Mouse (Mus musculus): Measurements from ENCODE around the gene Slc8a1. TPM values are rescaled to one million over a fixed set of nuclear protein-coding genes. Genes with fewer than 3 reads are reported as not detected.

Gene Slc8a1
- polyA plus RNA-seq, 1 experiment from 2014 or later: 4.0 TPM

- Histone ChIP-seq H3K27me3 (replicated peaks; ENCODE audit: insufficient read depth, low read length) (no peaks in the 10 kb centered on the region), H3K36me3 (ENCODE audit: insufficient read depth, low read length) (no peaks in the 10 kb centered on the region), H3K4me1 (ENCODE audit: insufficient read depth, low read depth, low read length) (peaks cover 4% of the 10 kb centered on the region; the same call in 1 of the 2 replicates), H3K9ac (replicated peaks; ENCODE audit: low read depth) (no peak overlapping the region), H3K27ac (ENCODE audit: low read length) (no peak overlapping the region), H3K4me2 (replicated peaks; ENCODE audit: low read depth, low read length) (no peak overlapping the region), H3K4me3 (ENCODE audit: low read depth, low read length) (no peak overlapping the region), H3K9me3 (ENCODE audit: low read length) (no peaks in the 10 kb centered on the region)
- DNase-seq (ENCODE audit: low spot score) (peak; percentile 26), ATAC-seq (peak; percentile 65)
- TF ChIP-seq CTCF (IDR thresholded peaks at IDR 0.05): no peak
- no peak for TF ChIP-seq EP300 (IDR thresholded peaks at IDR 0.05)
Observed at GRCm38 (mm10) chr17:81497919-81498318, 240.3 kb downstream of the Slc8a1 start.

- Histone ChIP-seq H3K27me3 (replicated peaks; ENCODE audit: insufficient read depth, low read length) (no peaks in the 10 kb centered on the region), H3K27ac (ENCODE audit: low read length) (no peak overlapping the region), H3K9ac (replicated peaks; ENCODE audit: low read depth) (no peak overlapping the region), H3K36me3 (ENCODE audit: insufficient read depth, low read length) (no peaks in the 10 kb centered on the region), H3K4me2 (replicated peaks; ENCODE audit: low read depth, low read length) (no peak overlapping the region), H3K4me3 (ENCODE audit: low read depth, low read length) (no peak overlapping the region), H3K9me3 (ENCODE audit: low read length) (no peaks in the 10 kb centered on the region), H3K4me1 (ENCODE audit: insufficient read depth, low read depth, low read length) (peaks cover 10% of the 10 kb centered on the region; the same call in 1 of the 2 replicates)
- WGBS: 70% methylated on average over 1 of the region's 1 CpGs
- DNase-seq (ENCODE audit: low spot score) (no peak), ATAC-seq (no peak)
- no peak for TF ChIP-seq CTCF (IDR thresholded peaks at IDR 0.05)
- TF ChIP-seq EP300 (IDR thresholded peaks at IDR 0.05): no peak
Observed at GRCm38 (mm10) chr17:81496616-81497015, 241.6 kb downstream of the Slc8a1 start.

GRCm38 (mm10) chr17:81492216-81492865, 245.8 kb downstream of the Slc8a1 start:
- no peak overlapping the region for H3K9ac ChIP-seq (replicated peaks; ENCODE audit: low read depth)
- ATAC-seq (peak; percentile 87), DNase-seq (ENCODE audit: low spot score) (peak; percentile 68)
- H3K4me3 ChIP-seq (ENCODE audit: low read depth, low read length): no peak overlapping the region
- H3K36me3 ChIP-seq (ENCODE audit: insufficient read depth, low read length): no peaks in the 10 kb centered on the region
- no peaks in the 10 kb centered on the region for H3K27me3 ChIP-seq (replicated peaks; ENCODE audit: insufficient read depth, low read length)
- TF ChIP-seq CTCF (IDR thresholded peaks at IDR 0.05) (no peak), EP300 (IDR thresholded peaks at IDR 0.05) (0 out of 2 replicates have a peak, but pooled peaks have one; percentile 21)
- H3K4me1 ChIP-seq (ENCODE audit: insufficient read depth, low read depth, low read length): peaks cover 5% of the 10 kb centered on the region; the same call in 1 of the 2 replicates
- 41% methylated on average over 6 of the region's 6 CpGs for WGBS
- no peak overlapping the region for H3K4me2 ChIP-seq (replicated peaks; ENCODE audit: low read depth, low read length)
- H3K9me3 ChIP-seq (ENCODE audit: low read length): no peaks in the 10 kb centered on the region
- H3K27ac ChIP-seq (ENCODE audit: low read length): peak overlapping the region; percentile 4; the same call in 1 of the 2 replicates

GRCm38 (mm10) chr17:81486388-81486787, 251.8 kb downstream of the Slc8a1 start:
- Histone ChIP-seq H3K9me3 (ENCODE audit: low read length) (no peaks in the 10 kb centered on the region), H3K4me1 (ENCODE audit: insufficient read depth, low read depth, low read length) (no peaks in the 10 kb centered on the region), H3K27ac (ENCODE audit: low read length) (no peak overlapping the region), H3K4me3 (ENCODE audit: low read depth, low read length) (no peak overlapping the region), H3K27me3 (replicated peaks; ENCODE audit: insufficient read depth, low read length) (no peaks in the 10 kb centered on the region), H3K9ac (replicated peaks; ENCODE audit: low read depth) (no peak overlapping the region), H3K36me3 (ENCODE audit: insufficient read depth, low read length) (no peaks in the 10 kb centered on the region), H3K4me2 (replicated peaks; ENCODE audit: low read depth, low read length) (no peak overlapping the region)
- WGBS: 87% methylated on average over 1 of the region's 1 CpGs
- ATAC-seq (no peak), DNase-seq (ENCODE audit: low spot score) (peak; percentile 17)
- no peak for TF ChIP-seq CTCF (IDR thresholded peaks at IDR 0.05)
- no peak for TF ChIP-seq EP300 (IDR thresholded peaks at IDR 0.05)

- Histone ChIP-seq H3K4me1 (ENCODE audit: insufficient read depth, low read depth, low read length) (no peaks in the 10 kb centered on the region), H3K27ac (ENCODE audit: low read length) (no peak overlapping the region), H3K4me3 (ENCODE audit: low read depth, low read length) (no peak overlapping the region), H3K9me3 (ENCODE audit: low read length) (no peaks in the 10 kb centered on the region), H3K27me3 (replicated peaks; ENCODE audit: insufficient read depth, low read length) (no peaks in the 10 kb centered on the region), H3K4me2 (replicated peaks; ENCODE audit: low read depth, low read length) (no peak overlapping the region), H3K36me3 (ENCODE audit: insufficient read depth, low read length) (no peaks in the 10 kb centered on the region), H3K9ac (replicated peaks; ENCODE audit: low read depth) (no peak overlapping the region)
- 83% methylated on average over 11 of the region's 11 CpGs for WGBS
- ATAC-seq (no peak), DNase-seq (ENCODE audit: low spot score) (no peak)
- TF ChIP-seq EP300 (IDR thresholded peaks at IDR 0.05) (no peak), CTCF (IDR thresholded peaks at IDR 0.05) (no peak)
Observed at GRCm38 (mm10) chr17:81481843-81482490, 256.2 kb downstream of the Slc8a1 start.

- H3K27ac ChIP-seq (ENCODE audit: low read length): no peak overlapping the region
- H3K9me3 ChIP-seq (ENCODE audit: low read length): no peaks in the 10 kb centered on the region
- TF ChIP-seq EP300 (IDR thresholded peaks at IDR 0.05): no peak
- TF ChIP-seq CTCF (IDR thresholded peaks at IDR 0.05): no peak
- no peak overlapping the region for H3K9ac ChIP-seq (replicated peaks; ENCODE audit: low read depth)
- ATAC-seq: peak; percentile 95
- H3K27me3 ChIP-seq (replicated peaks; ENCODE audit: insufficient read depth, low read length): no peaks in the 10 kb centered on the region
- H3K4me1 ChIP-seq (ENCODE audit: insufficient read depth, low read depth, low read length): no peaks in the 10 kb centered on the region
- H3K36me3 ChIP-seq (ENCODE audit: insufficient read depth, low read length): no peaks in the 10 kb centered on the region
- 0 out of 2 replicates have a peak overlapping the region, but pooled peaks have one; percentile 2 for H3K4me2 ChIP-seq (replicated peaks; ENCODE audit: low read depth, low read length)
- 54% methylated on average over 21 of the region's 21 CpGs for WGBS
- DNase-seq (ENCODE audit: low spot score): peak; percentile 90
- no peak overlapping the region for H3K4me3 ChIP-seq (ENCODE audit: low read depth, low read length)
Observed at GRCm38 (mm10) chr17:81480351-81481161, 257.6 kb downstream of the Slc8a1 start.

All from lung, postnatal 0 days (tissue).